Mouse (Mus musculus) embryonic facial prominence, embryonic 13.5 days (tissue): ENCODE data around the gene Megf9. TPM values are rescaled to one million over a fixed set of nuclear protein-coding genes. Genes with fewer than 3 reads are reported as not detected.

Experiments used
- ATAC-seq: fragments of 200-750 bp; cut with Nextera tagmentation; 2 replicates; pipeline ENCODE4 v1.8.0; 2017; ENCODE audit warnings: low read depth; ENCODE audit not compliant: insufficient number of reproducible peaks, insufficient read depth, low FRiP score, low TSS enrichment
- H3K27ac ChIP-seq: fragments of 300-500 bp; sonication (generic); 2 replicates; pipeline ENCODE4 v1.5.1; 2015; ENCODE audit warnings: moderate library complexity, mild to moderate bottlenecking, inconsistent platforms
- H3K27me3 ChIP-seq: fragments of 300-500 bp; sonication (generic); 2 replicates; pipeline ENCODE4 v1.6.1; 2015; ENCODE audit warnings: mild to moderate bottlenecking, inconsistent platforms
- H3K36me3 ChIP-seq: fragments of 300-500 bp; sonication (generic); 2 replicates; pipeline ENCODE4 v1.6.1; 2015; ENCODE audit warnings: mild to moderate bottlenecking, inconsistent platforms
- H3K4me1 ChIP-seq: fragments of 300-500 bp; sonication (generic); 2 replicates; pipeline ENCODE4 v1.6.1; 2015; ENCODE audit warnings: inconsistent platforms
- H3K4me2 ChIP-seq: fragments of 300-500 bp; sonication (generic); 2 replicates; pipeline ENCODE4 v1.6.1; 2015; ENCODE audit warnings: moderate library complexity, mild to moderate bottlenecking, inconsistent platforms
- H3K4me3 ChIP-seq: fragments of 300-500 bp; sonication (generic); 2 replicates; pipeline ENCODE4 v1.5.1; 2015; ENCODE audit warnings: mild to moderate bottlenecking, inconsistent platforms
- H3K9ac ChIP-seq: fragments of 300-500 bp; sonication (generic); 2 replicates; pipeline ENCODE4 v1.6.1; 2015; ENCODE audit warnings: mild to moderate bottlenecking, inconsistent platforms
- H3K9me3 ChIP-seq: fragments of 300-500 bp; sonication (generic); 2 replicates; pipeline ENCODE4 v1.6.1; 2016; ENCODE audit warnings: inconsistent platforms
- WGBS: fragments of 180-500 bp; shearing (Covaris S2); methylation state at CpG from one replicate; pipeline ENCODE4 v1.1.7; 2015; ENCODE audit warnings: mixed read lengths; 5-methylcytosine and 5-hydroxymethylcytosine counted together
- polyA plus RNA-seq: library from polyadenylated mRNA; unstranded; fragments of >200 nt; fragmentation: Nextera tagmentation; extraction: Ambion mirVana; gene quantifications from 2 replicates; pipeline ENCODE4 v1.2.1, GENCODE M21; 2015

Gene Megf9
- polyA plus RNA-seq, 1 experiment from 2014 or later, result 13.0 TPM

GRCm38 (mm10) chr4:70540743-70541142 is 5.9 kb upstream of the Megf9 start:
- Histone ChIP-seq H3K27me3 (no peaks in the 10 kb centered on the region), H3K9me3 (no peaks in the 10 kb centered on the region), H3K27ac (no peak overlapping the region), H3K9ac (no peak overlapping the region), H3K4me3 (no peak overlapping the region), H3K36me3 (no peaks in the 10 kb centered on the region), H3K4me1 (peaks cover 8% of the 10 kb centered on the region), H3K4me2 (no peak overlapping the region)
- WGBS, result 66% methylated on average over 6 of the region's 6 CpGs
- no peak for ATAC-seq

- H3K36me3 ChIP-seq, result no peaks in the 10 kb centered on the region
- H3K4me1 ChIP-seq, result peaks cover 24% of the 10 kb centered on the region
- no peaks in the 10 kb centered on the region for H3K27me3 ChIP-seq
- no peaks in the 10 kb centered on the region for H3K9me3 ChIP-seq
- WGBS, result 21% methylated on average over 2 of the region's 2 CpGs
- ATAC-seq, result no peak
- H3K4me2 ChIP-seq, result peak overlapping the region; percentile 92; the same call in 1 of the 2 replicates
- no peak overlapping the region for H3K9ac ChIP-seq
- H3K27ac ChIP-seq, result 0 out of 2 replicates have a peak overlapping the region, but pooled peaks have one; percentile 97
- no peak overlapping the region for H3K4me3 ChIP-seq
Observed at GRCm38 (mm10) chr4:70536661-70537580, 2.1 kb upstream of the Megf9 start.

- H3K9ac ChIP-seq, result peak overlapping the region; percentile 96
- H3K4me2 ChIP-seq, result peak overlapping the region; percentile 92
- no peaks in the 10 kb centered on the region for H3K9me3 ChIP-seq
- H3K4me3 ChIP-seq, result peak overlapping the region; percentile 90
- no peaks in the 10 kb centered on the region for H3K36me3 ChIP-seq
- H3K4me1 ChIP-seq, result peaks cover 27% of the 10 kb centered on the region
- H3K27ac ChIP-seq, result peak overlapping the region; percentile 97
- H3K27me3 ChIP-seq, result no peaks in the 10 kb centered on the region
- 9% methylated on average over 7 of the region's 7 CpGs for WGBS
- ATAC-seq, result 0 out of 2 replicates have a peak, but pooled peaks have one; percentile 13
Observed at GRCm38 (mm10) chr4:70535711-70536311, 1.0 kb upstream of the Megf9 start.

- peak overlapping the region; percentile 96 for H3K9ac ChIP-seq
- H3K4me2 ChIP-seq, result peak overlapping the region; percentile 92
- peak; percentile 60 for ATAC-seq
- peaks cover 27% of the 10 kb centered on the region for H3K4me1 ChIP-seq
- H3K4me3 ChIP-seq, result peak overlapping the region; percentile 90
- no peaks in the 10 kb centered on the region for H3K9me3 ChIP-seq
- H3K36me3 ChIP-seq, result no peaks in the 10 kb centered on the region
- under 1% methylated on average over 18 of the region's 18 CpGs for WGBS
- H3K27me3 ChIP-seq, result no peaks in the 10 kb centered on the region
- H3K27ac ChIP-seq, result peak overlapping the region; percentile 97
Observed at GRCm38 (mm10) chr4:70535289-70535688, 494 bp upstream of the Megf9 start.

- peak; percentile 10 for ATAC-seq
- Histone ChIP-seq H3K27ac (peak overlapping the region; percentile 66), H3K27me3 (no peaks in the 10 kb centered on the region), H3K9ac (peak overlapping the region; percentile 91), H3K36me3 (no peaks in the 10 kb centered on the region), H3K4me1 (peaks cover 27% of the 10 kb centered on the region), H3K9me3 (no peaks in the 10 kb centered on the region), H3K4me2 (peak overlapping the region; percentile 92), H3K4me3 (peak overlapping the region; percentile 90)
- WGBS, result under 1% methylated on average over 63 of the region's 66 CpGs
Observed at GRCm38 (mm10) chr4:70534078-70534890, 511 bp downstream of the Megf9 start.

GRCm38 (mm10) chr4:70533056-70533805 is 1.6 kb downstream of the Megf9 start:
- no peaks in the 10 kb centered on the region for H3K27me3 ChIP-seq
- peak overlapping the region; percentile 91 for H3K9ac ChIP-seq
- no peak overlapping the region for H3K27ac ChIP-seq
- WGBS, result 22% methylated on average over 3 of the region's 3 CpGs
- H3K4me3 ChIP-seq, result peak overlapping the region; percentile 90
- peaks cover 27% of the 10 kb centered on the region for H3K4me1 ChIP-seq
- H3K4me2 ChIP-seq, result peak overlapping the region; percentile 92
- ATAC-seq, result no peak
- H3K36me3 ChIP-seq, result no peaks in the 10 kb centered on the region
- H3K9me3 ChIP-seq, result no peaks in the 10 kb centered on the region

- no peaks in the 10 kb centered on the region for H3K9me3 ChIP-seq
- no peak overlapping the region for H3K9ac ChIP-seq
- H3K27me3 ChIP-seq, result no peaks in the 10 kb centered on the region
- H3K4me3 ChIP-seq, result no peak overlapping the region
- 90% methylated on average over 1 of the region's 1 CpGs for WGBS
- no peaks in the 10 kb centered on the region for H3K36me3 ChIP-seq
- H3K4me1 ChIP-seq, result peaks cover 22% of the 10 kb centered on the region
- no peak for ATAC-seq
- no peak overlapping the region for H3K27ac ChIP-seq
- no peak overlapping the region for H3K4me2 ChIP-seq
Observed at GRCm38 (mm10) chr4:70531021-70531420, 3.8 kb downstream of the Megf9 start.

- 76% methylated on average over 3 of the region's 3 CpGs for whole genome bisulfite sequencing
- no peak overlapping the region for H3K4me2 ChIP-seq
- ATAC-seq, result no peak
- H3K4me1 ChIP-seq, result peaks cover 14% of the 10 kb centered on the region
- no peak overlapping the region for H3K9ac ChIP-seq
- no peaks in the 10 kb centered on the region for H3K9me3 ChIP-seq
- no peak overlapping the region for H3K27ac ChIP-seq
- H3K27me3 ChIP-seq, result no peaks in the 10 kb centered on the region
- H3K36me3 ChIP-seq, result no peaks in the 10 kb centered on the region
- H3K4me3 ChIP-seq, result no peak overlapping the region
Observed at GRCm38 (mm10) chr4:70528622-70529021, 6.2 kb downstream of the Megf9 start.

- ATAC-seq, result no peak
- Histone ChIP-seq H3K27me3 (no peaks in the 10 kb centered on the region), H3K4me2 (no peak overlapping the region), H3K9ac (no peak overlapping the region), H3K27ac (no peak overlapping the region), H3K36me3 (no peaks in the 10 kb centered on the region), H3K4me3 (no peak overlapping the region), H3K4me1 (no peaks in the 10 kb centered on the region), H3K9me3 (no peaks in the 10 kb centered on the region)
- 52% methylated on average over 2 of the region's 2 CpGs for WGBS
Observed at GRCm38 (mm10) chr4:70523346-70523745, 11.4 kb downstream of the Megf9 start.

- Histone ChIP-seq H3K4me2 (no peak overlapping the region), H3K4me3 (no peak overlapping the region), H3K9me3 (no peaks in the 10 kb centered on the region), H3K27ac (no peak overlapping the region), H3K27me3 (no peaks in the 10 kb centered on the region), H3K36me3 (no peaks in the 10 kb centered on the region), H3K9ac (no peak overlapping the region), H3K4me1 (no peaks in the 10 kb centered on the region)
- no peak for ATAC-seq
- 88% methylated on average over 1 of the region's 1 CpGs for WGBS
Observed at GRCm38 (mm10) chr4:70521506-70522292, 13.1 kb downstream of the Megf9 start.
